Mouse (Mus musculus) gastrocnemius, postnatal 4 days (tissue): Measurements from ENCODE around the gene Gas2l2. TPM values are rescaled to one million over a fixed set of nuclear protein-coding genes. Genes with fewer than 3 reads are reported as not detected.

Source experiments
- DNase-seq, 2 experiments: peaks; one replicate each; pipeline ENCODE4 v3.0.0; 2021 to 2022; ENCODE audit warnings: low spot score in 2 of 2, mixed read lengths in 2 of 2
- total RNA-seq, 2 experiments: library from RNA; stranded (reverse); gene quantifications; 2 replicates each; pipeline ENCODE4 v1.2.3; 2021

The Gas2l2 gene
- total RNA-seq, 2 experiments from 2014 or later = 0.15 to 0.34 TPM

DNA sequence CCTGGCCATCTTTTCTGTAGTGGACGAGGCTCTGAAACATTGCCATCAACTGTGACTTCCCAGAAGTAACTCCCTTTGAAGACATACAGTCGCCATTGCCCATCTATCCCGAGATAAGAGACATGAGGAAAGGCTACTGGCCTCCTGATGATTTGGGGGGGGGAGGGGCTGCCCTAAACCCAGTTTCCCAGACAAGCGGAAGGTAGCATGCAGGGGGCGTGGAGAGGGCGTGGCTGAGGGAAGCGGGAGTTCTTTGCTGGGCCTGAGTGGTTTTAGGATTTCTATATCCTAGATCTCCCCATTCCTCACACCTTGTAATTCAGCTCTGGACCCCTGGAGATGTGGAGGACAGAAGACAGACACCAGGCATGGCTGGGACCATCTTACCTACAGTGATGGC, 14.6 kb upstream of the Gas2l2 start:
- DNase-seq = no peak

DNA sequence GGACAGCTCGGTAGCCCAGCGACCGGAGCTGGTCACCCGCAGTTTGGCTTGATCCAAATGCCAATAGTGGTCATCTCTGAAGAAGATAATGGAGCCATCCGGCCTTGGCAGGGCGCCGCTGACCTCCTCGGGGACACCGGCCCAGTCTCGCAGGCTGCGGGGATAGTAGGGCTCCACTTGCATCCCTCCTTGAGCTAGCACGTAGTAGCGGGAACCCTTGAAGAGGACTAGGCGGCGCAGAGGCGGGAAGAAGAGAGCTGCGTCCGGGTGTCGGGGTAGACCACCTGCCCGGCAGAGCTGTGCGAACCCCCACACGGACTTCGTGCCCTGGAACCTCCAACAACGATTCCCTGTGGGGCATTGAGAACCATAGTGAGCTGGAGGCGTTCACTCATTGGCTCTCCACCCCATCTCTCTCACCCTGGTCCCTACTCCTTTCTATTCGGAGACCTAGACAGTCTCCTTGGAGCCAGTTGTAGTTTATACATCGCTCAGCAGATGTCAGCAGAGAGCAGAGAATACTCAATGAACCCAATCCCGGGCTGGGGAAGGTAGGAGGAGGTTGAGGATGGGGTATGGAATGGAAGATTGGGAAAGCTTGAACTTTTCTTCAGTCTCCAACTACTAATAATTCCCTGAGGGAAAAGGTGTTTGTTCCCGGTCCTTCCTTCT, 13.5 kb upstream of the Gas2l2 start:
- peak in 1 of 2 experiments; percentile 72 for DNase-seq

DNA sequence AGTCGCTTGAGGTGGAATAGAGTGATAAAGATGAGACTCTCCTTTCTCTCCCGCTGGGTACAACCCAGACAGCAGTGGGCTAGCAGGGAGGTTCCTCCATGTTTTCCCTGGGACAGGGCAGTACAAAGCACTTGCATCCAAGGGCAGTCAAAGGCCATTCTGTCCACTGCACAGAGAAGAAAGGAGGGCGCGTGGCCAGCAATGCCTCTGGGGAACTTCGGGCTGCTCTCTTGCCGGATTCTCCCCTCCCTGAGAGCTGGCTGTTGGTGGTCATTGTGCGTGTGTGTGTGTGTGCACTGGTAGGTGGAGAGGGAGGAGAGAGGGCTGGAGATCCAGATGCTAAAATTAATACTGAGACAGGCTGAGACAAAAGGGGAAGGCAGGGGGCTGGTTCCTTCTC, 12.0 kb upstream of the Gas2l2 start:
- DNase-seq = peak in 1 of 2 experiments; percentile 54

DNA sequence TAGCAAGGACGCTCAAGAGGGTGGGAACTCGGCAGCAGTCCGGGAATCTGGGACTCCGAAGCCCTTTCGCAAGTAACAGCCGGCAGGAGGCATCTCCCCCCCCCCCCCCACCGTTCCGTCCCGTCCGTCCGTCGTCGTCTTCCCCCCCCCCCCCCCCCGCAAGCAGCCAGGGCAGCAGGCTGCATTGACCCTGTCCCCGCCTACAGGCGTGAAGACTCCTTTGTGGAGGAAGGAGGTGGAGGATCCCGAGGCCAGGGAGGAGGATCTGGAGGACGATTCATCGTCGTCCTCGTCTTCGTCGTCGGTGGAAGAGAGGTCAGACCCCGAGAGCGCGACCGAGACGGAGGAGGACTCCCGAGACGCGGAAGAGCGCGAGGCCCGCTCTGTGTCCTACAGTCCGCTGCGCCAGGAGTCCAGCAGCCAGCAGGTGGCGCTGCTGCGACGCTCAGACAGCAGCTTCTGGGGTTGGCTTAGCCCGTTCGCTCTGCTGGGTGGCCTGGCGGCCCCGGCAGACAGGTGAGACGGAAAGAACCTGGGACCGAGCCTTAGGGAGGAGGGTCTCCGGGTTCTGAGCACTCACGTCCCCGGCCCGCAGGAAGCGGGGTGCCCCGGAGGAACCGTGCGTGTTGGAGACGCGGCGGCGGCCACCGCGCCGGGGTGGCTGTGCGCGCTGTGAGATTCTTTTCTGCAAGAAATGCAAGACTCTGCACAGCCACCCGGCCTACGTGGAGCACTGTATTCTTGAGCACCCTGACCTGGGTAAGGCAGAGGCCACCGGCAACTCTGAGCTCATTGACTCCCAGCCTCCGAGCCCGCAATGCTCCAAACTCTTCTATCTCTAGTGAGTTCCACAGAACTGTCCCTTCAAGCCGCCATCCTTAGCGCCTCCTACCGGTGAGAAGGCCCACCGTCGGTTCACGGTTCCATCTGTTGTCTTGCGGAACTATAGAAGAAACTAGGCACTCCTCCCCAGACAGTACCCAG, 11.1 kb upstream of the Gas2l2 start:
- DNase-seq = peak; percentile 65 to 85

DNA sequence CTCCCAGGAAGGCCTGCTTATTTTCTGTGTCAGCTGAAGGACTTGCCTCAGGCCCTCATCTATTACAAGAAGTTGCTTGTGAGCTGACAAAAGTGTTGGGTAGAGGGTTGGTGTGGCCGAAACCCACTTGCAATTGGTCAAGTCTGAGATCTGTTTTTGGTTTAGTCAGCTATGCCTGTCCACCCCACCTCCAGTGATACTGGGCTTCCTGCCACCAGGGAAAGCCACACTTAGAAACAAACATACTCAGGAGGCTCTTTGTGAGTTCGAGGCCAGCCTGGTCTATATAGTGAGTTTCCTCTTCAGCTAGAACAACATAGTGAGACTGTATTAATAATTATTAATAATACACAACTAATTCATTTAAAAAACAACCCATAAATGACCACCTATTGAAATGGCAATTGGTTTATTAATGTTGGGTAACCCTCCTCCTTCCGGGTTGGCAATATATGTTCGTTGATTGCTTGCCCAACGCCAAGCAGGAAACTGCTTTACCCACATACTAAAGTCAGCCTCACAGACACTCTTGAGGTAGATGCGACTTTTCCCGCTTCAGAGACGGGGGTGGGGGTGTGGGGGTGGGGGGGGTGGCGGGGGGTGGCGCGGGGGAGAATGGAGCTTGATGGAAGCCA, 10.3 kb upstream of the Gas2l2 start:
- no peak for DNase-seq

DNA sequence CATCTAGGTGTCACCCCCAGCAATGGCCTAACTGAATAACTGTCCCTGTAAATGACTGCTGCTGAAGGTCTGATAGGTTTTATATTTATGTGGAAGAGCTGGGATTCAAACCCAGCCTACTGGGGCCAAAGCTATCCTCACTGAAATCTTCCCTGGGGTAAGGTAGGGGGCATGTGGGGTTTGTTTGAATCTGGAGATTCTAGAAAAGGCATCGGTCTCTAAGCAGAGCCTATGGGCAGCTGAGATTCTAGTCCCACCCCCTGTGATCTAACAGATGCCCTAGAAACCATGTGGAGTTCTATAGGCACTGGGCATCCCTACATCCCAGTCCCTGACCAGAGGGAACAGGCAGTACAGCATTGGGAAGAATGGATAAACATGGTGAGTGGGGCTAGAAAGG, 8.1 kb upstream of the Gas2l2 start, which contains the start of gene 1700020L24Rik:
Gene 1700020L24Rik, plus strand, starts transcription at position 301 of the 400 bp plus-strand sequence.
- DNase-seq = no peak

DNA sequence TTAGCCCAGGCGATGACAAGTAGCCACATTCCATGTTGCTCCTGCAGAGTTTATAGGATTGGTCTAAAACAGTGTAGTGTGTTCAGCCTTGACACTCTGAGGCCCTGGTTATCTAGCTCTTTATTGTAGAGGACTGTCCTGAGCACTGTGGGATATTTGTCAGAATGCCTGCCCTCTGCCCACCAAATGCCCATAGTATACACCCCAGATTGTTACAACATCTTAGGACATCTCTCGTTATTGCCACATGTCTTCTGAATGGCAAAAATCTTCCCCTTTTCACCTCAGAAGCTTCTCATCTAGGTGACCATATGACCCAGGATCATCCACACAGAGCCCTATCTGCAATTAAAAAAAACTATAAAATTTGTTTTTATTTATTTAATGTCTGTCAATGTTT, 3.3 kb upstream of the Gas2l2 start:
- DNase-seq = no peak

DNA sequence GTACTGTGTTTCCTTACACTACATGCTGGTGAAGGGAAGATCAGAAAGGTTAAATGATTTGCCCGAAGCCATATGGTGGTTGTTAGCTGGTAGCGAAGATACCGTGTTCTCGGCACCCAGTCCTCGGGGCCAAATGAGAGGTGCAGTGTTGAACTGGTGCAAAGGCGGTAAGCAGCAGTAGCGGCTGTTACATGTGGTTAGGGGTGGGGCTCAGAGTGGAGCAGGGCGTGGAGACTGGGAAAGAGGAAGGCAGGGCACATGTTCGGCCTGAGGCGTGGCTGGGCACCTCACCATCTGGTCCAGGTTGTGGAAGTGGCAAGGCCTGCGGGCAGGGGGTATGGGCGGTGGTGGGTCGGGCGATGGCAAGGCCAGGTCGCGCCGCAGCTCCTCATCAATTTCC, 2.3 kb downstream of the Gas2l2 start:
- DNase-seq = no peak

DNA sequence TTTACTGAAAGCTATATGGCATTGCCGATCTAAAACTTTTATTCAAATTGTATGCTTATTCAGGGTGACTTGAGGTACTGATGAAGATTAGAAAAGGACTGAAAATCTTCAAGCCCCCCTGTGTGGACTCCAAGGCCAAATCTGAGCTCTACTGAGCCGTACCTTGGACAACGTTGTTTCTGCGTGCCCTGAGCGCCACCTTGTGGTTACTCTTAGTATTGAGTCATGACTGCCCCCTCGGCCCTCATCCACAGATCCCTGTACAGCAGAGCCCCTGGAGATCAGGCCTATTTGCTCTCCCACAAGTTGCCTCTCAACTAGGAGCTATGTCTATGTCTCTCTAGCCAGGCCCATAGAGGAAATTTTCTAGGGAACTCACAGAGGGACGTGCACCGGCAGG, 4.6 kb downstream of the Gas2l2 start:
- peak in 1 of 2 experiments; percentile 67 for DNase-seq

DNA sequence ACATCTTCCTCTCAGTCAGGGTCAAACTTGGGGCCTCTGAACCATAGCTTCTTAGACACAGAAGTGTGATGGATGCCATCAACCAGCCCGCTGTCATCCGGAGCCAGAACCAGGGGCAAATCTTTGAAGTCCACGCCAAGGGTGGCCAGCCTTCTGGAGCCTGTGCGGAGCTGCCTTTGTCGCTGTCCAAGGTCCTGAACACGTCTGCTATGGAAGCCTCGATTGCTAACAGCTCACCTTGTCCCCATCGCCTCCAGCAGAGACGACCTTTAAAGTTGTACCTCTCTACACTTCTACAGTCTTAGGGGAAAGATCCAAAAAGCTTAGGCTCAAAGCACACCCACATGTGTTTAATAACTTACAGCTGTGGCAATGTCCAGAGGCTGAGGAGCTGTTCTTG, 8.0 kb downstream of the Gas2l2 start:
- DNase-seq = peak in 1 of 2 experiments; percentile 74

DNA sequence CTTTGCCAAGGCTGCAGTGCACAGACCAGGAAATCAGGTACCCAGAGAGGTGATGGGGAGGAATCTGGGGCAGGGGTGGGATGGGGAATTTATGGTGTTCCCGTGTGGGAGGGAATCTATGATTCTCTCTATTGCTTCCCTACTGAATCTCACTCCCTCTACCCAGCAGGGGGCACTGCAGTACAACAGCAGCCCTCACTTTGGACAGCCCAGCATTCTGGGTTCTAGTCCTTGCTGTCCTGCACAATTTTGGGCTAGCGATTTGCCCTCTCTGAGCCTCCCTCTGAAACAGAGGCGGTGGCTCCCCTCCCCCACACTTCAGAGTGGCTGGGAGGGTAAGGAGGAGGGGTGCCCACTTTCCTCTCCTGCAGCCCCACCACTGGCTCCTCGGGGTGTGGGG, 8.9 kb downstream of the Gas2l2 start:
- DNase-seq = no peak

DNA sequence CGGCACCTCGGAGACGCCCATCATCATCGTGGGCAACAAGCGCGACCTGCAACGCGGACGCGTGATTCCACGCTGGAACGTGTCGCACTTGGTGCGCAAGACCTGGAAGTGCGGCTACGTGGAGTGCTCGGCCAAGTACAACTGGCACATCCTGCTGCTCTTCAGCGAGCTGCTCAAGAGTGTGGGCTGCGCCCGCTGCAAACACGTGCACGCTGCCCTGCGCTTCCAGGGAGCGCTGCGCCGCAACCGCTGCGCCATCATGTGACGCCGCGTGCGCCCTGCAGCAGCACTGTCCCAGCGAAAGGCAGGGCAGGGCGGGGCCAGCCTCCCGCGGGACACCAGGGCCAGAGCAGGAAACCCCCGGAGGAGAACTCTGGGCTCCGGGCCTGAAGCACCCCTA, 10.7 kb downstream of the Gas2l2 start:
- DNase-seq = no peak

DNA sequence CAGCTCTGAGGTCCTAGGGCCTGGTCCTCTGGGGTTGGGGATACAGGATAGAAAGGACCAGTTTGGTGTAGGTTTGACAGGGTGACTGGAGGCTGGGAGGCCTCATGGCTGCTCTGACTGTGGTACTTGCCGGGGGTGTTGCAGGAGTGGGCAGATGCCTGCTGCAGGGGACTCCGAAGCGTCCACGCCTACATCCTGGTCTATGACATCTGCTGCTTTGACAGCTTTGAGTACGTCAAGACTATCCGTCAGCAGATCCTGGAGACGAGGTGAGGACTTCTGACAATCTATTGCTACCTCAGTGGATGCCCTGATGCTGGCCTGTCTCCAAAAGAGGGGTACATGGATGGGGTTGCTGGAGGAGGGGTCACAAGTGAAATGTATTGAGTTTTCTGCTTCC, 11.5 kb downstream of the Gas2l2 start:
- no peak for DNase-seq

DNA sequence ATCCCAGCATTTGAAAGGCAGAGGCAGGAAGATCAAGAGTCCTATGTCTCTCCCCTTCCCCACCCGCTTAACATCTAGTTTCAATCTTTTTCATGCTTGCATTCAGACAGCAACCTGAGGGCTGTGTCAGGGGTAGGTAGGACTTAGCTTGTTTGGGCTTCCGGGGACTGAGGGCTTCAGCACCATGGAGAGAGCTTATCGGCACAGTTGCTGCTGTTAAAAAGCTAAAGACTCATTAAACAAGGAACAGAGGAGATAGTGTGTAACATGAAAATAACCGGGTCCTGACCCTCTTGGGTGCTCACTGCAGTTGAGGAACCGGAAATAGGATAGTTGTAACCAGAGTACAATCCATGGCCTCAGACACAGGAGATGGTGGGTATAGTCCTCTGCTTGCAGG, 12.2 kb downstream of the Gas2l2 start:
- DNase-seq = peak in 1 of 2 experiments; percentile 63

DNA sequence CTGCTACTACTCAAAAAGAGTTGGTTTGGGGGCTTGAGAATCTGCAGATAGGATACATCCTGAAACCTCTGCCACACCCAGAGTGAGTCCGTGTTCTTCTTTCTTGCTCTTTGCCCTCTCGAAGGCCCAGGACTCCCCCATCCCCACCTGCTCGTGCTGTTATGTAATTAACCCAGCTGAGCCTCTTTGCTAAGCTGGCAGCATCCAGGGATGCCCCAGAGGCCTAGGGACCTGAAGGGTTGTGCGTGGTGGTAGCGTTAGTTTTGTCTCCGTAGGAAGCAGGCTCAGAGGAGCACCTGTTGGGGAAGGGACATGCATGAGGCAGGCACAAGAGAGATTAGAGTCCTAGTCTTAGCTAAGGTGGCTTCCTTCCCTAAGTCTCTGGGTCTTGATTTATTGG, 18.7 kb downstream of the Gas2l2 start:
- DNase-seq = no peak

DNA sequence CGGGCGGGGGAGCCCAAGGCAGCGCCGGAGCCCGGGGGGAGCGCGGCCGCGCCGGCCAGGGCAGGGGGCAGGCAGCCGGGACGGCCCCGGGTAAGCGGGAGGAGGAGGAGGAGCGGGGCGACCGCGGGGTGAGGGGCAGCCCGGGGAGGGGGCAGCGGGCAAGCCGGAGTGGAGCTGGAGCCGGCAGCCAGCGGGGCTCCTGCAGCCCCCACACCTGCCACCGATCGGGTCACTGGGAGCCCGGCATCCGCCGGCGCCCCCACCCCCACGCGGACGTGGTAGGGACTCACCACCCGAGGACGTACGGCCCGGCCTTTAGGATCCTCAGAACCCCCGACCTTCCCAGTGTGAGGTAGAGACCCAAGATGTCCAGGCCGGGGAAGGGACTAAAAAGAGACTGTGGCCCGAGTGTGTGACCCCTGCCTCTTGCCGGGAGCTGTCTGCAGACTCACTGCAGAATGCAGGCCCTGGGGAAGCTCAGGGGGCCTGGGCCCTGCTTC, 19.4 kb downstream of the Gas2l2 start:
- DNase-seq = no peak

DNA sequence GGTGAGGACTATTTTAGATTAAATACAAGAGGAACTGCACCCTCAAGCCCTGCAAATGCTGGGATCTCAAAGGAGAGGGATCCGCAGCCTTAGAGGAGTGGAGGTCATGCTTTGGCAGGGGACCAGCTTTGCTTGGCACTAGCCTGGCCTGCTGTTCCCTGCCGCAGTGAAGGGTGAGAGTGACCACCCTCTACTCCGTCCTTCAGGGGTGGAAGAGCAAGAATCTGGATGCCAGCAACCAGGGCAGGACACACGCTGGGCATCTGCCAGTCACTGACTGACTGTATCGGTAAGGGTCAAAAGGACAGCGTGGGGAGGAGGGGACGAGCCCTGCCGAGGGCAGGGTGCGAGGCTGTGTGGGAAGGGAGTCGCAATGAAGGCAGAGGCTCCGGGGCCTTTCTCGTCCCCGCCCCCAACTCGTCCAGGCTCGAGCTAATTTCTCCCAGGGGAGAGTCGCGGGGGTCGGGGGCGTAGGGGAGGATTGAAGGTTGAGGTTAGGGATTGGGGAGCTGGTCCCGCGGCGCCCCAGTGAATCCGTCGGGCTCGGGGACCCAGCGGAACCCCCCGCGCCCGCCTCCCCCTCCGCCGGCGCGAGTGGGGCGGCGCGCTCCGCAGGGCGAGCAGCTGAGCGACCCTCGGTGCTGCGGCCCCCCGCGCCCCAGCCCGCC, 20.0 kb downstream of the Gas2l2 start, which contains the start of gene Rasl10b:
Gene Rasl10b, plus strand, starts transcription at position 51 of the 668 bp plus-strand sequence.
- DNase-seq = peak in 1 of 2 experiments; percentile 25

DNA sequence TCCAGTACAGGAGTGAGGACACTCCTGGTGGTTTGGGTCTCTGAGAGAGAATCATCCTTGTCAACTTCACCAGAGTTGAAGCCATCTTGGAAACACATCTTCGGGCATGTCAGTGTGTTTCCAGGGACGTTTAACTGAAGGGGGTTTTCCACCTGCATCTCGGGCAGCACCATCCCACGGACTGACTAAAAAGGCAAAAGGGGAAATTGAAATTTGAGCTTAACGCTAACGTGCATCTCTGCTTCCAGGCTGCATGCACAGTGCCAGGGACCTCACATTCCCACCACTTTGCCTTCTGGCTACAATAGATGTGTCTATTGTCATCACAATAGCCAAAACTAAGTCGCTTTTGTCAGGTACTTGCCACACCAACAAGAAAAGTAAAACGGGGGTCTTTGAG, 21.0 kb downstream of the Gas2l2 start:
- no peak for DNase-seq

DNA sequence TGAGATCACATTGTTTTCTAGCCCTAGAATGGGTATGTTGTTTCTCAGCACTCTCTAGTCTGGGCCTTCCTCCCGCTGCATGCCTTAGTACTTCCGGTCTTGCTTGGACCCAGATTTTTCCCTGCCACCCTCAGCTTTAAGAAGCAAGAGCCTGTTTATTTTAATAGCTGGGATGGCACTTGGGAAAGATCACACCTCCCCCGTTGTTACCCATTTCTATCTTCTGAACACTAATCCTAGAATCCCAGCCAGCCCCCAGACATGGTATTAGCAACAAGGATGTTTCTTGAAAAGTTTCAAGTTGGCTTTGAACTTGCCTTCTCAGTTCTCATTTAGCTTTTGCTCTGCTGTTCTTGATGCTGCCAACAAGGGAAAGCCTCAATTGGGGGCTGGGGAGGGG, 22.9 kb downstream of the Gas2l2 start:
- no peak for DNase-seq

DNA sequence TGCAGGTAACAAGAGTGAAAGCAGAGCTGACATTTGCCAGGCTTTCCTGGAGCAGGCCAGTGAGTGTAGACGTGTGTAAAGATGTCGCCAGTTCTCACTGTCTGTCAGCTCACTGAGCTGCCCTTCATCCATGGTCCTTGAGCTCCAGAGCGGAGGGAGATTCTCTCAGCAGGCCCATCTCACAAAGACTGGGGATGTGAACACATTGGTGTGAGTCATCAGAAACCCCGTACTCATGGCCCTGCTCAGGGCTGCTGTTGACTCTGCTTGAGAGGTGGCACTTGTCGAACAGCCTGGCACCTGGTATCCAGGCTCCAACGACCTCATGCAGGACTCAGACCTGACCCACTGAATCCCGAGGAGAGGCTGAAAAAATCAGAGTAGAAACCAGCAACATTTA, 25.5 kb downstream of the Gas2l2 start:
- no peak for DNase-seq

DNA sequence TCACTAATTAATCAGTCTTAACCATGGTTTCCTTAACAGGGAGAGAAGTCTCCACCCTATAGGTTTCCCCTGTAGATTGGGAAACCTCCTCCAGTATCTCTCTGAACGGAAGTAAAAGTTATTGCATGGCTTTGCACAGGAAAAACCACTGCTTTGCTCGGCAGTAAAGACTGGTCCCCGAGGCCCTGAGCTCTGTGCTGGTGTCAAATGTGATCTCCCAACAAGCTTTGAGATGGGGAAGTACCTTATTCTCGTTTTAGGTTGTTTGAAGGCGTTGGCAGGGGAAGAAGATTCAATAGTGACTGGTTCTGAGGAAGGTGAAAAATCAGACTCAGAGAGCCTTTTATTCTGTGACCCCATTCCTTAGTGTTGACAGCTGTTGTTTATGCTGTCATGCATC, 30.5 kb downstream of the Gas2l2 start:
- no peak for DNase-seq
